Mouse (Mus musculus): ENCODE data around the gene Hhip.

DNA sequence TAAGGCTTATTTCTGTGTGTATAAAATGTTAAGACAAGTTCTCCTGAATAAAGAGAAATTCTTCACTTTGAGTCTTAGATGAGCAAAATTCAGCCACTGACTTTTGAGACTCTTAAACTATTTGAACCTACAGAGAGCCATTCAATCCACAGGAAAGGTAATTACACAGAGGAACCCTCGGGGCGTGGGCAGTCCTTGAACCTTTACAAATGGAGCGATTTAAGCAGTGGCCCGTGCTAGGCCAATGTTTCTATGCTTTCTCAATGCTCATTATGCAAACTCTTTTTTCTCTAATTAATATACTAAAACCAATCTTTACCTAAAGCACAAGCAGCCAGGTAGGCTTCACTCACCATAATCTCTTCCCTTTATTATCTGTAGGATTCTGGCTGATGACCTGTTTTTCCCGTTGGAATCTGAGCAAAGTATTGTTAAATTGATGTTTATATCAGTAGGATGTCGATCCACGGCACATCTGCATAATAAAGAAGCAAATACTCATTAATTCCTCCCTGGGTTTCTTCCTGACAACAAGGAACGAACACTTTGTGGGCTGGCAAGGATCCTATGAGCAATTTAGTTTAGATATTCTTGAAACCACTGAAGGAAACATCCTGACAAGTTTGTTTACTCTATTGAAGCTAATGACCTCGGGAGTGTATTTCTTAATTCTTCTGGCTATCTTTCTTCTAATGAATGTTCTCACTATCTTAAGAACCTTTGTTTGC is 65.5 kb downstream of the Hhip start:
- TF ChIP-seq GATA1 (IDR thresholded peaks at IDR 0.05; ENCODE audit: borderline replicate concordance, low read length) (no peak), FLI1 (IDR thresholded peaks at IDR 0.05; ENCODE audit: low read length) (no peak)
